Mouse (Mus musculus): Measurements from ENCODE around the gene Fam83d.

The Fam83d gene

DNA sequence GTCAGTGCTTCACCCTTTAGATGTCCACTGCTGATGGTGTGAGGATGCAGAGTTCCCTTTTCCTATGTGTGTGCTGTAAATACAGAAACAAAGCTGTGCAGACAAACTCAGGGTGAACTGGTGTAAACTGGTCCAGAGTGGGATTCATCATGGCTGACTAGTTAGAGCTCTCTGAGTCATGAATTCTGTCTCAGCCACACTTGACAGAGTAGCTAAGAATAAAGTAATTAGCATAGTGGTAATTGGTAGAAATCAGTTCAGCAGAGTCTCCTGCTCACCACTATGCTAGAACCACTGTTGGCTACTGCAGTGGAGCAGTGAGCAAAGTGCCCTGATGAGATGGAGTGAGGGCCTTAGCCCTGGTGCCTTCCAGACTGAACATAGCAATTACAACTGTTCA lies 47.8 kb downstream of the Fam83d start:
- no peak for DNase-seq (ENCODE audit: low read depth, low spot score)

DNA sequence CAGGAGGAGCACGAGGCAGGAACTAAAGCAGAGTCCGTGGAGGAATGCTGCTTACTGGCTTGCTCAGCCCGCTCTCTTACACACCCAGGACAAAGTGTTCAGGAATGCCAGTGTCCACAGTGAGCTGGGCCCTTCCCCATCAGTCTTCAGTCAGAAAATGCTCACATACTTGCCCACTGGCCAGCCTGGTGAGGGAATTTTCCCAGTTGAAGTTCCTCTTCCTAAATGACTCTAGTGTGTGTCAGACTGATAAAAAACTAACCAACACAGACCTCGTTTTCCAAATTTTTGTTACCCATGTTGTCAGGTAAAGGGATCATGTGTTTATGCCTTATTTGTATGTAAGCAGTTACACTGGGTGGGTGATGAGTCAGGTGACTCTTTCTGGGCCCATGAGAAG lies 48.3 kb downstream of the Fam83d start:
- DNase-seq (ENCODE audit: low read depth, low spot score): no peak

DNA sequence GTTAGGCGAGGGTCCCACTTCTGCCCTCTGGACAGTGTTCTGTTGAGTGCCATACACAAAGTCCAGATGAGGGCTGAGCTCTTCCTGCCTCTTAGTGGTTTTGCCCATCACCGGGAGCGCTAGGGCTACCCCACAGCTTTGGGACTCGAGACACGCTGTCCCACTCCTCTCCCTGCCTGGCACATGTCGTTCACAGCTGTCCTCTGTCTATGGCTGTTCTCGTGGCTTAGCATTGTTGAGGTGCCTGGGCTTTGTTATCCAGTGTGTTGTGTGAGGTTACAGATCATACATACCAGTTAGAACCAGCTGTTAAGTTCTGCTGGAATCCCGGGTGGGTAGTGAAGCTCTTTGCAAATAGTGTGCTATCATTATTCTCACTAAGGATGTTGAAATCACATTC lies 49.8 kb downstream of the Fam83d start:
- no peak for DNase-seq (ENCODE audit: low read depth, low spot score)

DNA sequence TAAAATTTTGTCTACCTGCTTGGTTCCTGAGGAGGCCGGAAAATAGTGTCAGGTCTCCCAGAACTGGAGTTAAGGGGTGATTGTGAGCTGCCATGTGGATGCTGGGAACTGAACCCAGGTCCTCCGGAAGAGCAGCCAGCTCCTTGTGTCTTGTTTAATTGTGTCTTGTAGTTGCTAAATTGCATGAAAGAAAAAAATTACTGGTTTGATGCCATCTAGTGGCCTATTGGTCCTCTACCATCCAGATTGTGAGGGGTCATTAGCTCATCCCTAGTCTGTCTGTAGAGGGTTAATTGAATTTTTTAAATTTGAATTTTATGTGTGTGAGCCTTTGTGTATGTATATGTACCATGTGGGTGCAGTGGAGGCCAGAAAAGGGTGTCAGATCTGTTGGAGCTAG lies 60.2 kb downstream of the Fam83d start:
- no peak for DNase-seq (ENCODE audit: low read depth, low spot score)

DNA sequence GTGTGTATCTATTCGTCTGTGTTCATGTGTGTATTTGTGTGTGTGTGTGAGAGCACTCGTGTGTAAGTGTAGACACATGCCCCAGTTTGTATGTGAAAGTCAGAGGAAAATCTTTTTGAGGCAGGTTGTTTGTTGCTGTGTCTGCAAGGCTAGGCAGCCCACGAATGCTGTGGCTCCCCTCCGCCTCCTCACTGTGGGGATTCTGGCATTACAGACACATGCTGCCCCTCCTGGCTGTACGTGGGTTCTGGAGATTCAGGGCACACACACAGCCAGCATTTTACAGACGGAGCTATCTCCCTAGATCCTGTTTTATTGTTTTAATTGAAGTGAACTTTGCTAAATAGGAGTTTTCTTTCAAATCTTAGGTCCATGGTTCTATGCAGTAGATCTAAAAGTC lies 61.9 kb downstream of the Fam83d start:
- DNase-seq (ENCODE audit: low read depth, low spot score): no peak

DNA sequence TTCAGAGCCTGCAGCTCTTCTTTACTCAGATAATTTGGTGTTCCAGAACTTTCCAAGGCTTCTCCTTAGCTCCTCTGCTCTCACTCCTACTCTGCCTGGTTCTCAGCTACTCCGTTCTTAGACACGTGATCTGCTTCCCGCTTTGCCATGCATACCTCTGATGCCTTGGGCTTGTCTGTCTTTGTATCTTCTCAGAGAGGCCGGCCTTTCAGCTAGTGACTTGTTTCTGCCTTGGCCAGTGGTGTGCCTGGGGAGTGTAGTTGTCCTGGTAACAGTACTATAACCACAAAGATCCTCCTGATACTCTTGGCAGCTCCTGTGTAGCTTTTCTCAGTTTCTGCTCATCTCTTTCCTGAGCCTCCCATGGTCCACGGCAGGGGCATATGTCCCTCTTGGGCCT lies 65.3 kb downstream of the Fam83d start:
- DNase-seq (ENCODE audit: low read depth, low spot score): no peak

DNA sequence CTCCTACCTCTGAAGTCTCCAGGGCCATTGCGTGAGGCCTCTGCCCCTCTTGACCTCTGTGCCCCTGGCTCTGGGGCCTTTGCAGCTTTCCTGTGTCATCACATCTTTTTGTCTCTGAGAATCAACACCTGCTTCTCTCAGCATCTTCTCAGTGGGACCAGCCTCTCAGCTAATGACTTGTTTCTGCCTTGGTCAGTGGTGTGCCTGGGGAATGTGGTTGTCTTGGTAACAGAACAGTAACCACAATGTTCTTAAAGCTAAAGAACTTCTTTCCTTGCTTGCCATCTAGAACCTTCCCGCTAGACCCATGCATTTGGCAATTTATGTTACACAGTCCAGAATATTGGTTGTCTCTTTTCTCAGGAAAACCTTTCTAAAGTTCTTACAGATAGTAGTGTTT lies 65.8 kb downstream of the Fam83d start:
- DNase-seq (ENCODE audit: low read depth, low spot score): no peak

Measured in embryo, embryonic 11.5 days (tissue).